Mouse (Mus musculus) heart, embryonic 16.5 days (tissue): Measurements from ENCODE around the gene Nedd4. TPM values are rescaled to one million over a fixed set of nuclear protein-coding genes. Genes with fewer than 3 reads are reported as not detected.

Experiments used
- ATAC-seq: fragments of 200-750 bp; cut with Nextera tagmentation; replicated peaks from 2 replicates; pipeline ENCODE4 v1.8.0; 2017; ENCODE audit warnings: moderate number of reproducible peaks; ENCODE audit not compliant: insufficient read depth, low FRiP score; ENCODE audit errors: extremely low read depth
- H3K27ac ChIP-seq: fragments of 300-500 bp; sonication (generic); 2 replicates; pipeline ENCODE4 v1.5.1; 2014; ENCODE audit warnings: mild to moderate bottlenecking, low read length, control low read depth, moderate library complexity
- H3K27me3 ChIP-seq: fragments of 300-500 bp; sonication (generic); 2 replicates; pipeline ENCODE4 v1.6.1; 2014; ENCODE audit warnings: low read length, mixed read lengths; ENCODE audit not compliant: control insufficient read depth, insufficient read depth
- H3K36me3 ChIP-seq: fragments of 300-500 bp; sonication (generic); 2 replicates; pipeline ENCODE4 v1.6.1; 2014; ENCODE audit not compliant: control insufficient read depth, insufficient read depth
- H3K4me1 ChIP-seq: fragments of 300-500 bp; sonication (generic); 2 replicates; pipeline ENCODE4 v1.6.1; 2014; ENCODE audit warnings: low read length, mixed read lengths; ENCODE audit not compliant: control insufficient read depth, insufficient read depth
- H3K4me2 ChIP-seq: fragments of 300-500 bp; sonication (generic); 2 replicates; pipeline ENCODE4 v1.6.1; 2014; ENCODE audit warnings: low read depth, mild to moderate bottlenecking, control low read depth, low read length
- H3K4me3 ChIP-seq: fragments of 300-500 bp; sonication (generic); 2 replicates; pipeline ENCODE4 v1.5.1; 2014; ENCODE audit warnings: mild to moderate bottlenecking, control low read depth, low read length
- H3K9ac ChIP-seq: fragments of 300-500 bp; sonication (generic); 2 replicates; pipeline ENCODE4 v1.6.1; 2014; ENCODE audit warnings: low read length, control low read depth
- H3K9me3 ChIP-seq: fragments of 300-500 bp; sonication (generic); replicated peaks from 2 replicates; pipeline ENCODE4 v1.6.1; 2016; ENCODE audit warnings: low read length; ENCODE audit not compliant: control insufficient read depth
- WGBS: fragments of 180-500 bp; shearing (Covaris S2); extraction: QIAGEN DNeasy Blood & Tissue Kit; methylation state at CpG from one replicate; pipeline ENCODE4 v1.1.7; 2014; 5-methylcytosine and 5-hydroxymethylcytosine counted together
- polyA plus RNA-seq: library from polyadenylated mRNA; unstranded; fragments of >200 nt; fragmentation: Nextera tagmentation; extraction: Ambion mirVana; gene quantifications from 2 replicates; pipeline ENCODE4 v1.2.1, GENCODE M21; 2015

The Nedd4 gene
- polyA plus RNA-seq, 1 experiment from 2014 or later = 428 TPM

DNA sequence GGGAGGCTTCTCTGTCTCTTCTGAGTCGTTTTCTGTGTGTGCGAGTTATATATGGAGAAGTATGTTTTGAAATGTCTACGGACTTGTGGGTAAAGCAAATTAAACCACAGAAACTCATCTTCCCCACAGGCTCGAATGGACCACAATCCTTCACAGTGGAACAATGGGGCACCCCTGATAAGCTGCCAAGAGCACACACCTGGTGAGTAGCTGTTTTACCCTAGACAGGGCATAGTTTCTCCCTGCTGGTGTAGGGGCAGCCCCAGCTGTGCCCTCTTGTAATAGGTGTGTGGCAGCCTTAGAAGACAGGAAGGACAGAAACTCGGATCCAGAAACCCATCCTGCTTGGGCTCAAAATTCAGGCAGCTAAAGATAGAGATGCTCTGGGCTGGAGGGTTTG is 84.1 kb downstream of the Nedd4 start:
- Histone ChIP-seq H3K9me3 (no peaks in the 10 kb centered on the region), H3K27me3 (no peaks in the 10 kb centered on the region), H3K4me2 (no peak overlapping the region), H3K4me1 (no peaks in the 10 kb centered on the region), H3K27ac (no peak overlapping the region), H3K9ac (no peak overlapping the region), H3K4me3 (no peak overlapping the region), H3K36me3 (peaks cover 74% of the 10 kb centered on the region)
- ATAC-seq = no peak
- WGBS = 73% methylated on average over 5 of the region's 5 CpGs

DNA sequence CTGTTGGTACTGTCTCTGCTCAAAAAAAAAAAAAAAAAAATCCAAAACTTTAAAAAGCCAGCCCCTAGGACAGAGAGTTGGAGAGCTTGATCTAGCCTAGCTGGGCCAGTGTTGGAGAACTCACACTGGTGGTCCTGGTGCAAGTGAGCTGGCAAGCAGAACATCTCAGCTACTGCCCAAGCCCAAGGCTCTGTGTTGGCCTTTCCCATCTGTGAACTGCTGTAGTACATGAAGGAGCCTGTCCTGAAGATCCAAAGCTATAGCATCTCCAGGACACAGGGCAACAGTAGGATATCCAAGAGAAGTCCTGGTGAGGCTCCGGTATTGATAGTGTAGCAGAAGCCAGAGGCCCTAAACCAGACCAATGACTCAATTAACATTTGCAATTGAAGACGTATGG is 88.1 kb downstream of the Nedd4 start:
- 0 out of 2 replicates have a peak, but pooled peaks have one; percentile 4 for ATAC-seq
- Histone ChIP-seq H3K9me3 (no peaks in the 10 kb centered on the region), H3K36me3 (peaks cover 40% of the 10 kb centered on the region), H3K27ac (no peak overlapping the region), H3K4me2 (no peak overlapping the region), H3K9ac (no peak overlapping the region), H3K4me1 (peaks cover 3% of the 10 kb centered on the region; the same call in 1 of the 2 replicates), H3K4me3 (no peak overlapping the region), H3K27me3 (no peaks in the 10 kb centered on the region)
- WGBS = 76% methylated on average over 2 of the region's 2 CpGs

- no peak overlapping the region for H3K4me3 ChIP-seq
- 0 out of 2 replicates have a peak overlapping the region, but pooled peaks have one; percentile 0 for H3K27ac ChIP-seq
- H3K4me1 ChIP-seq = peaks cover 3% of the 10 kb centered on the region; the same call in 1 of the 2 replicates
- 48% methylated on average over 9 of the region's 9 CpGs for WGBS
- peaks cover 17% of the 10 kb centered on the region for H3K36me3 ChIP-seq
- H3K9me3 ChIP-seq = no peaks in the 10 kb centered on the region
- H3K27me3 ChIP-seq = no peaks in the 10 kb centered on the region
- H3K4me2 ChIP-seq = no peak overlapping the region
- ATAC-seq = no peak
- H3K9ac ChIP-seq = no peak overlapping the region
Measured at GRCm38 (mm10) chr9:72752656-72753055, 90.5 kb downstream of the Nedd4 start.

GRCm38 (mm10) chr9:72753741-72754140 is 91.6 kb downstream of the Nedd4 start:
- Histone ChIP-seq H3K9me3 (no peaks in the 10 kb centered on the region), H3K4me1 (peaks cover 6% of the 10 kb centered on the region; the same call in 1 of the 2 replicates), H3K4me2 (no peak overlapping the region), H3K4me3 (no peak overlapping the region), H3K9ac (no peak overlapping the region), H3K27me3 (no peaks in the 10 kb centered on the region), H3K36me3 (peaks cover 6% of the 10 kb centered on the region), H3K27ac (no peak overlapping the region)
- WGBS = 26% methylated on average over 7 of the region's 7 CpGs
- no peak for ATAC-seq

DNA sequence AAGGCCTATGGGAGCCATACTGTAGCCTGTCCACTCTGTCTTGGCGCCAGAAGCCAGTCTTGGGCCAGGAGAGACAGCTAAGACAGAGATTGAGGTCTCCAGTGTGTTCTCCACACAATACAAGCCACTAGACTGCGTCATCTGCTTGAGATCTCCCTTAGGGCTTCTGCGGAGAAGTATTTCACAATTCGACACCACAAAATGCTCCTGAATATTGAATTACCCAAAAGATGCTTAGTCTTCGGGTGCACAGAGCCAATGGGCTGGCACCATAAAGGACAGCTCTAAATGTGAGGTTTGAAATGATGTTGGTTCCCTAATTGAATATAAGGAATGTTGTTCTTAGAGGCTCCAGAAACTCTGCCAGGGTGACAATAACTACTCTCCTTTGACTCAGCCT is 95.0 kb downstream of the Nedd4 start:
- Histone ChIP-seq H3K4me1 (peaks cover 4% of the 10 kb centered on the region; the same call in 1 of the 2 replicates), H3K4me3 (no peak overlapping the region), H3K36me3 (no peaks in the 10 kb centered on the region), H3K9ac (no peak overlapping the region), H3K4me2 (no peak overlapping the region), H3K27ac (no peak overlapping the region), H3K9me3 (no peaks in the 10 kb centered on the region), H3K27me3 (no peaks in the 10 kb centered on the region)
- WGBS = 82% methylated on average over 5 of the region's 5 CpGs
- ATAC-seq = no peak

DNA sequence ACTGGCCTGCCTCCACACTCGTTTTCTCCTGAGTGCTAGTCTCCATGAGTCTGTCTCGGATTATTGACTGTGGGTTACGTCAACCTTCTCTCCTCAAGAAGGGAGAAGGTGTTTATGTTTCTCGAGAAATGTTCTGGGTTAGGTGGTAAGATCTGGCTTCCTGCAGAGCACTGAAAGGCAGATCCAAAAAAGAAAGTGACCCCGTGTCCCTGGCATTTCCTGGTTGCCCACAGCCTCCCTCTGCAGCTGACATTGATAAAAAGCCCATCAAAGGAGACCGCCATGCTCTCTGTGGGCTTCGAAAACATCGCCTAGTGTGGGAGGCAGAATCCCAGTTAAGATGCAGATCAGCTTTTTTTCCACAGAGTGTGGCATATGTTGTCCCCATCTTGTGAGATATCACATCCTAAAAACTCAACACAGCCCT is 96.6 kb downstream of the Nedd4 start:
- H3K9me3 ChIP-seq = no peaks in the 10 kb centered on the region
- H3K36me3 ChIP-seq = no peaks in the 10 kb centered on the region
- H3K4me2 ChIP-seq = no peak overlapping the region
- H3K9ac ChIP-seq = no peak overlapping the region
- 29% methylated on average over 8 of the region's 8 CpGs for WGBS
- H3K4me1 ChIP-seq = peaks cover 16% of the 10 kb centered on the region
- no peak for ATAC-seq
- H3K27me3 ChIP-seq = no peaks in the 10 kb centered on the region
- H3K4me3 ChIP-seq = no peak overlapping the region
- no peak overlapping the region for H3K27ac ChIP-seq

DNA sequence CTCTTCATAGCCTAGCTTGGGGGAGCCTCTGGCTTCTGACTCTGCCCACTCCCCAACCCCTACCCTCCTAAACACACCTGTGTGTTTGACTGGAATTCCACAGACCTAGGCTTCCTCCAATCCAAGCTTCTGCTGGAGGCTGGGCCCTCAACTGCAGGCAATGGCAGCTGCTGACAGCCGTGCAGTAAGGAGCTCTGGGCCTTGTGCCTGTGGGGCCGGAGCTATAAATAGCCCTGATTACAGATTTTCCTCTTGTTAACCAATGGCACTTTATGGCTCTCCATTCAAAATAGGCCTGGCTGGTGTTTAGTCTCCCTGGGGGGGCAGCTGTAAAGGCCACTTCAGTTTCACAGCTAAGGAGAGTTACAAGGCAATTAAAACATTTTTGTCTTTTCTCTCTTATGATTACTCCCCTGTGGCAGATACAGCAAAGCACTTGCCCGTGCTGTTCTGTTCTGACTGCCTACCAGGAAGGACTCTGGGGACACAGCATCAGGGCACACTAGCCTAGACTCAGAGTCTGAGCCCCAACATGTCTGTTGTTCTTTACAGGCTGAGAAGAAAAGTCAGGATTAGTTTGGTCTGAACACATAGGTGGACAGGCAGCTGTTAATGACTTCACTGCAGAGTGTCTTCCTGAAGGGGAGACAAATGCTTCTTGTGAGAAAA is 101.0 kb downstream of the Nedd4 start:
- Histone ChIP-seq H3K36me3 (no peaks in the 10 kb centered on the region), H3K27ac (peak overlapping the region; percentile 89), H3K4me1 (peaks cover 20% of the 10 kb centered on the region), H3K27me3 (no peaks in the 10 kb centered on the region), H3K4me3 (no peak overlapping the region), H3K9ac (no peak overlapping the region), H3K4me2 (peak overlapping the region; percentile 13; the same call in 1 of the 2 replicates), H3K9me3 (no peaks in the 10 kb centered on the region)
- WGBS = 6% methylated on average over 3 of the region's 3 CpGs
- ATAC-seq = peak; percentile 88

DNA sequence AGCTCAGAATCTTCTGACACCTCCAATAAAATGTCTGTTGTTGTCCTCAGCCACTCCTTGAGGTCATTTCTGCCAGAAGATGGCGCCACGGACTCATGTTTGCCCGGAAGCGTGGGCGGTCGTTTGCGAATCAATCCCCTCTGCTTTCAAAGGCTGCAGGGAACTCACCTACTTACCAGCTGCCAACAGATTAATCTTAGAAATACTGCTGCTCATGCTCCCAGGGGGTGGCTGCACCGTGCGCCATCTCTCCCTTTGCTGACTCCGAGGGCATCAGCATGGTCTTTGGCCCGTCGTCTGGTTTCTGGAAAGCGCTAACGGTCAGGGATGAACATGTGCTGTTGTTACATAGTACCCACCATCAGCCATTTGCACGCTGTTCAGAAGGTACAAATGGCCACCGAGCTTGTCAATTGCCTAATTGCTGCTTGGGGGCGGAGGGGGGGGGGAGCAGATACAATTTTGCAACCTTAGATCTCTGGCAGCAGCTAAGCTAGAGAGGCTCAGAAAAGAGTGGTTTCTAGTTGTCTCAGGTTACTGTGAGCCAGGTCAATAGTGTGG is 104.7 kb downstream of the Nedd4 start:
- under 1% methylated on average over 17 of the region's 17 CpGs for WGBS
- H3K4me3 ChIP-seq = peak overlapping the region; percentile 55
- no peaks in the 10 kb centered on the region for H3K36me3 ChIP-seq
- H3K9ac ChIP-seq = peak overlapping the region; percentile 72
- H3K4me2 ChIP-seq = peak overlapping the region; percentile 89
- no peak overlapping the region for H3K27ac ChIP-seq
- H3K4me1 ChIP-seq = peaks cover 15% of the 10 kb centered on the region
- no peaks in the 10 kb centered on the region for H3K9me3 ChIP-seq
- ATAC-seq = peak; percentile 50; the same call in 1 of the 2 replicates
- no peaks in the 10 kb centered on the region for H3K27me3 ChIP-seq

GRCm38 (mm10) chr9:72775022-72775421 is 112.9 kb downstream of the Nedd4 start:
- Histone ChIP-seq H3K9ac (no peak overlapping the region), H3K27me3 (no peaks in the 10 kb centered on the region), H3K36me3 (no peaks in the 10 kb centered on the region), H3K4me2 (no peak overlapping the region), H3K27ac (no peak overlapping the region), H3K4me1 (peaks cover 6% of the 10 kb centered on the region), H3K9me3 (no peaks in the 10 kb centered on the region), H3K4me3 (no peak overlapping the region)
- 87% methylated on average over 4 of the region's 4 CpGs for WGBS
- ATAC-seq = no peak
